Mouse (Mus musculus) lung, postnatal 14 days (tissue): ENCODE results near the gene Hey2.
A peak's percentile ranks its signal among the peaks of the same experiment; 100 is the strongest.

Source experiments
- DNase-seq: peaks from one replicate; pipeline ENCODE4 v3.0.0; 2021

Gene Hey2

GRCm38 (mm10) chr10:30842643-30843437, at the start of gene Hey2:
Hey2 (minus strand) TSS chr10:30842801.
- peak; percentile 99 for DNase-seq

- DNase-seq: no peak
Measured at GRCm38 (mm10) chr10:30883085-30883760, 40.6 kb upstream of the Hey2 start.

DNA sequence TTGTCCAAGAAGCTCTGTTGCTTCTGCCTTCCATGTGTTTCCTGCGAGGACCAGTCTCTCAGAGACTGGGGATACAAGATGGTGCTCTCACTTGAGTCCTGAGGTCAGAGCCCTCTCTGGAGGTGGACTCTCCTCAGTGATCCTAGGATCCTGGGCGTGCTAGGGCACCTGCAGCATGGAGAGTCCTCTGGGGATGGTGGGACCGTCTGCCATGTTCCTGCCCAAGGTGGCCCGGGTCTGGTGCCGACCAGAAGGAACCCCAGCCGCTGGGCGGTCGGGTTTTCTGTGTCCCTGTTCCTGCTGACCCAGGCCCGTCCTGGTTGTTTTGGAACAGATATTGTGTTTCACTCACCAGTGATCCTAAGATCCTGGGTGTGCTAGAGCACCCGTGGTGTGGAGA, 38.5 kb upstream of the Hey2 start:
- no peak for DNase-seq

DNA sequence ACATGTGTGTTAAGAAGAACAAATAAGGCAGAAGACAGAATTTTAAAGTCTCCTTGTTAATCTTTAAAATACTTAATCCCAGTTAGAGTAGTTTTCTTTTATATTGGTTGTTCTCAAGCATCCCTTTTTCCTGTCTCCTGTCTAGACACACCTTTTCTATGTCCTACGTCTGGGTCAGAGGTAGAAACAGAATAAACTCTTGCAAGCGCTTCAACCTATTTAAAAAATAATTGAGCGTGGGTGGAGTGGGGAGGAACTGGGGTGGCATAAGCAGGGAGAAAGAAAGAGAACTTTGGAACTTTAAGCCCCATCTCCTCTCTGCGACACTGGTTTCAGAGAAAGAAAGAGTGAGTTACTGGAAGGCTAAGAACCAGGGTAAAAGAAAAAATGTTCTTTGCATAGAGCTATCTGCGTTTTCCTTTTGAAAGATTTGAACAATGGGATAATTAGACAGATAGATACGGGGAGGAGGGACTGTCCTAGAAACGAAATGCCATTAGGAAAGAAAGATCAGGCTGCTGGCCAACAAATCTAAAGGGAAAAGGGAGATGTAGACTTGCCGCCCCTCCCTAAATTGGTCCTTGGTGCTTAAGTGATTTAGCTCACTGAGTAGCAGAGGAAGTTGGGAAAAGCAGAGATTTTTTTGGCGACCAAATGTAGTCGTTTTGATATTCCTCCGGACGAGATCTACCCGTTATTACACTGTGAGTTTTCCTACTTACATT, 2.7 kb upstream of the Hey2 start:
- no peak for DNase-seq

DNA sequence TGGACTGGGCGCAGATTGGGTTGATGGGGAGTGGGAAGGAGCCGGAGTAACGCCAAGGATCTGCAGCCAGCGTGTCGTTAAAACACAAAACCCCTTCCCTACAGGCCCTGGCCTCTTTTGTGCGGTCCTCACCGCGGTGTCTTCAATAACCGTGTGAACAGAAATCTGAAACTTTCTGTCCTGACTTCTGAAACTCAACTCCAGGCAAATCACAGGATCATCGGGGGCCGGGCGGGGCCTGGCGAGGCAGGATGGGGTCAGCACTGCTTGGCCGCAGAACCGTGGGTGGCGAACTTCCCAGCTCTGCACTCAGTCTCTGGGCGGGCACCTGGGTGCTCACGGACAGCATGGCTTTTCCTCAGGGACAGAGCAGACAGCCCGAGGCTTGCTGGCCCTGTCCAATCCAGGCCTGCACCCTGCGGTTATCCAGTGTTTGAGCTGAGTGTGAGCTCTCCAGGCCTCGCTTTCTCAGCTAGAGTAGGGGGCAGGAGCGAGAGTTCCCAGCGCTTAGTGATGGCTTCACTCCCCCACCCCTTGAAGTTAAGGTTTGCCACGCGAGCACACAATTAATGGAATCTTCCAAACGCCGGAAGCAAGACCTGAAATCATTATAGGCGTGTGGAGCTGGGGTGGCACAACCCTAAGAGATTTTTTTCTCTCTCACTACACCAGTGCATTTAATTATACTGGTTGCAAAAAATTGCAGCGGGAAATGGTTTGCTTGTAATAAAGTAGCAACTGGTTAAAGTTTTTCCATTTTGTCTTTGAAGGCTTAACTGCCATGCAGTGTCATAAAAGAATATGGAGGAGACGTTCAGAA, 1.8 kb upstream of the Hey2 start:
- DNase-seq: no peak

DNA sequence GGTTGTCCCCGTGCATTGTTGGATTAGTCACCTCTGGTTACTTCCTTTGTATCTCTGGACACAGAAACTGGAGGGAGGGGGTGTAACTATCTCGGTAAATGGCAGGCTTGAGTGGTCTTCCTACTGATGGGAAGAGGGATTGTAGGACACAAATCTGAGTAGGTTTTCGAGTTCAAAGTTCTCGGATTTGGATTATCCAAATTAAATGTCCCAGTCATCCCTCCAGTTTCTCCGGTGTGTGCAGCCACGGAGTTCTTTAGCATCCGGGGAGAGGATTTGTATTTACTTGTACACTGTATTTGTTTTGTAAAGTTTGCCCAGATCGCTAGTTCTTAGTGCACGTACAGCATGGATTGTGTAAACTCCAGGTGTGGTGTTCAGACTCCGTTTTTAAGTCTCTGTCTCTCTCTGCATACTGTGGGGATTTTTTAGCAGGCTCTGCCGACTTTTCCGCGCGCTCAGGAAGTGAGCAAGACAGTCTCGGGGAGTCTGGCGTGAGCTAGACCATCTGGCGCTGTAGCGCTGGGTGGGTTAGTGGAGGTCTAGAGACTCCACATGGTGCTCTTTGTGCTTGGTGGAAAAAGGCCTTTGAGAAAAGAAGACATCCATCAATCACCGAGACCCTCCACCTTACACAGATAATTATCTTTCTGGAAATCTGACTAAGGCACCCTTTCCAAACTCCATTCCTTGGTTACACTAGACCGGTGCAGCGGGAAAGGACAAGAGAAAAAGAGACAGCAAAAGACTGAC, 1.0 kb upstream of the Hey2 start:
- DNase-seq: peak; percentile 10

GRCm38 (mm10) chr10:30842228-30842627, 373 bp downstream of the Hey2 start:
- no peak for DNase-seq

- DNase-seq: no peak
Measured at GRCm38 (mm10) chr10:30840824-30841223, 1.8 kb downstream of the Hey2 start.

GRCm38 (mm10) chr10:30838188-30838587, 4.4 kb downstream of the Hey2 start:
- no peak for DNase-seq

DNA sequence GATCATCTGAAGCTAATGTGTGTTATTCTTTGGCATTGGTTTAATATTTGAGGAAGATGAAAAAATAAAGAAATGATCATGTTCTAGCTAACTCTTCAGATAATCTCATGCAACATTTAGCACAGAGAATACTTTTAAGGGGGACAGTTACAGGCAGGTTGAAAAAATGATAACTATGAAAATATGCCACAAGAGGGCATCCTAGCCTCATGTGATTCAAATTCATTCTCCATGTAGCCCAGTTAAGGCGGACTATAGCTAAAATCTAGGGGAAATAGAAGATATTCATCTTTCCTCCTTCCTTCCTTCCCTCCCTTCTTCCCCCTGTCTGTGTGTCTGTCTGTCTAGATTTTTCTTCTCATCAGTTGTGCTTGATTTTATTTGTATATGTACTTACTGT, 17.6 kb downstream of the Hey2 start:
- DNase-seq: peak; percentile 18

GRCm38 (mm10) chr10:30810967-30811293, 31.7 kb downstream of the Hey2 start:
- peak; percentile 78 for DNase-seq

- DNase-seq: peak; percentile 44
Measured at GRCm38 (mm10) chr10:30810247-30810966, 32.2 kb downstream of the Hey2 start.

GRCm38 (mm10) chr10:30803587-30804253, 38.9 kb downstream of the Hey2 start:
- DNase-seq: no peak

DNA sequence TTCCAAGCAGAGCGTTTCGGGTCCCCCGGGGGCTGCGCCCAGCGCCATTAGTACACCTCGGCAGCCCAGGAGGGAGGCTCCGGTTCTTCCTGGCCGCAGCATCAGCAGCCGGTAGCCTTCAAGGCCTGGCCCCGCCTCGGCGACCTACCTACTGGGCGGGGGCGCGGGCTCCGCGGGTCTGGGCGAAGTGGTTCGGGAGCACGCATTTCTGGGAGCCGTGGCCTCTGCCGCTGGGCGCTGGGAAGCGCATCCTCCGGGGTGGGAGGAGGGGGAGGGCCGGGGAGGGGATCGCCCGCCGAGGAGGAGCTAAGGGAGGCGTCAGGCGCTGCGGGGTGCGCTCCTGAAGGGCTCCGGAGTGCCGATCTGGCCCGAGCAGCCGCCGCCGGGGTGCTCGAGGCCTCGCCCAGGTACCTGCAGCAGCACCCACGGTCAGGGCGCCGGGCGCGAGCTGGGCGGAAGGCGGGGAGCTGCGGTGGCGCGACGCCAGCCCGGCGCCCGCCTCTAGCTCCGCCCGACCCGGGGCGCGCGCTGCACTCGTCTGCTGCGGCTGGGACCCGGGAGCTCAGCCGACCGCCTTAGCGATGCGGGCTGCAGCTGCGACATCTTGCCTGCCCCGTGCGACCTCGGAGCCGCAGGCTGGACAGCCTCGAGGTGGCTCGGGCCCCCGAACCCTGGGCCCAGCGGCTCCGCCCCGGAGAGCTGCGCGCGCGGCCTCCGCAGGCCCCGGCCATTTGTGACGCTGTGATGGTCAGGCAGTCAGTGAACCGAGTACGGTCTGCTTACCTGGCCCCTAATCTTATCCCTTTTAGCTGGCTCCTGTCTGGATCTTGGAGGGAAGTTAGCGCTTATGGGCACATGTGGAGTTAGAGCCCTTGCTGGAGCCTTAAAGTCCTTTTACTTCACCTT, 39.7 kb downstream of the Hey2 start, which contains the start of gene Ncoa7:
TSS of gene Ncoa7 (minus strand) at position 646 of the 906 bp plus-strand sequence.
- DNase-seq: peak; percentile 78

DNA sequence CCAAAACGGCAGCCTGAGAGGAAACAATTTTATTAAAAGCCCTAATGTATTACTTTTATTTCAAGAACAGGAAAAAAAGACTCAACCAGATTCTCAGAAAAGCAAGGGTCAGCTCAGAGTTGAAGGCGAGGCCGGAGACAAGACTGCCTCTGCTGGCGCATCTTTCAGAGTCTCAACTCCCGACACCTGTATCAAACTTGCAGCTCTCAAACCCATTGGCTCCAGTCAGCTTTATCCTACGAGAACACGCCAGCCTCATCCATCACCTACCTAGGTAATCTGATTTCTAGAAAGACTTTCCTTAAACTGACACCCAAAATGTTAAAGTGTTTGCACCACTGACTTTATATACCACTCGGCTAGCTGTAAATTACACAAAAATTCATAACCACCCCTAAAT, 40.6 kb downstream of the Hey2 start:
- DNase-seq: no peak

- no peak for DNase-seq
Measured at GRCm38 (mm10) chr10:30799713-30800450, 42.7 kb downstream of the Hey2 start.

- DNase-seq: no peak
Measured at GRCm38 (mm10) chr10:30796469-30797261, 45.9 kb downstream of the Hey2 start.

DNA sequence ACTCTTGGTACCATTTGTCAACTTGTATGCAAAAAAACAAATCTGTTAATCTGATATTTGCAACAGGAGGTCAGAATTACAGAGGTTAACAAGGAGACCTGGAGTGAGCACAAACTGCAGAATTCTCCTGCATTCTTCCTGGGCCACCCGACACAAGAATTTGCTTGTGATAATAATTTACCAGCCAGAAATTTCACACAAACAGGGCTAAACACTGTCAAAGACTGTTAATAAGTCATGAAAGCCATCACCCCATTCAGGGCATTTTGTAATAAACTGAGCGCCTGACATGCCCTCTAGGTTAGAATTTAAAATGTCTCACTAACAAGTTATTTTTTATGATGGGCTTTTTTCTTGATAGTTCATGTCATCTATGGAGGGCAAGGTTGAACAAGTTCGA, 51.6 kb downstream of the Hey2 start:
- no peak for DNase-seq
